Mouse (Mus musculus) myocyte (in vitro differentiated cells): Measurements from ENCODE around the gene Ercc1. TPM values are rescaled to one million over a fixed set of nuclear protein-coding genes. Genes with fewer than 3 reads are reported as not detected.
A peak's percentile ranks its signal among the peaks of the same experiment; 100 is the strongest.

Source experiments
- H3K27me3 ChIP-seq: one replicate; pipeline ENCODE4 v1.6.1; 2011; ENCODE audit not compliant: control insufficient read depth, insufficient read depth, insufficient read length
- H3K36me3 ChIP-seq: one replicate; pipeline ENCODE4 v1.6.1; 2011; ENCODE audit not compliant: control insufficient read depth, insufficient read depth
- H3K4me2 ChIP-seq: one replicate; pipeline ENCODE4 v1.6.1; 2011; ENCODE audit warnings: low read depth, control low read depth
- H3K4me3 ChIP-seq: one replicate; pipeline ENCODE4 v1.5.1; 2011; ENCODE audit warnings: mild to moderate bottlenecking, control low read depth, moderate library complexity
- H3K79me2 ChIP-seq: one replicate; pipeline ENCODE4 v1.6.1; 2011; ENCODE audit not compliant: control insufficient read depth, insufficient read depth
- H3ac ChIP-seq: one replicate; pipeline ENCODE4 v1.6.1; 2011; ENCODE audit not compliant: control insufficient read depth, insufficient read length
- CEBPB ChIP-seq: IDR thresholded peaks from 2 replicates; pipeline ENCODE4 v1.6.1; 2011; ENCODE audit warnings: mild to moderate bottlenecking, moderate library complexity; ENCODE audit not compliant: poor library complexity, insufficient read depth, severe bottlenecking
- E2F4 ChIP-seq: IDR thresholded peaks from one replicate; pipeline ENCODE4 v1.6.1; 2011; ENCODE audit warnings: mild to moderate bottlenecking, control low read depth, moderate library complexity; ENCODE audit not compliant: insufficient read depth
- MAX ChIP-seq: IDR thresholded peaks from one replicate; pipeline ENCODE4 v1.6.1; 2011; ENCODE audit warnings: low read depth, mild to moderate bottlenecking, control low read depth
- MYOD1 ChIP-seq, 3 experiments: IDR thresholded peaks; one replicate each; pipeline ENCODE4 v1.6.1; 2011; ENCODE audit warnings: control low read depth in 2 of 3, low read depth in 2 of 3, mild to moderate bottlenecking in 2 of 3, moderate library complexity in 1 of 3; ENCODE audit not compliant: insufficient read length in 2 of 3, control insufficient read depth in 1 of 3
- MYOG ChIP-seq, 3 experiments: IDR thresholded peaks; one replicate each; pipeline ENCODE4 v1.6.1; 2011; ENCODE audit warnings: control low read depth in 2 of 3, low read depth in 2 of 3, mild to moderate bottlenecking in 2 of 3; ENCODE audit not compliant: insufficient read length in 2 of 3, control insufficient read depth in 1 of 3, insufficient read depth in 1 of 3
- POLR2A ChIP-seq: IDR thresholded peaks from one replicate; pipeline ENCODE4 v1.6.1; 2011; ENCODE audit warnings: low read depth, mild to moderate bottlenecking, control low read depth, moderate library complexity; ENCODE audit not compliant: insufficient read length
- POLR2AphosphoS2 ChIP-seq: IDR thresholded peaks from one replicate; pipeline ENCODE4 v1.6.1; 2011; ENCODE audit warnings: low read depth, control low read depth; ENCODE audit not compliant: insufficient read length
- REST ChIP-seq: IDR thresholded peaks from one replicate; pipeline ENCODE4 v1.6.1; 2011; ENCODE audit warnings: mild to moderate bottlenecking, control low read depth, moderate library complexity; ENCODE audit not compliant: insufficient read depth, insufficient read length
- SRF ChIP-seq: IDR thresholded peaks from one replicate; pipeline ENCODE4 v1.6.1; 2011; ENCODE audit warnings: low read depth; ENCODE audit not compliant: control insufficient read depth, insufficient read length
- TCF12 ChIP-seq: IDR thresholded peaks from one replicate; pipeline ENCODE4 v1.6.1; 2011; ENCODE audit warnings: mild to moderate bottlenecking, control low read depth; ENCODE audit not compliant: poor library complexity, insufficient read depth, severe bottlenecking
- TCF3 ChIP-seq: IDR thresholded peaks from one replicate; pipeline ENCODE4 v1.6.1; 2011; ENCODE audit warnings: low read depth, control low read depth; ENCODE audit not compliant: insufficient read length
- USF1 ChIP-seq: IDR thresholded peaks from one replicate; pipeline ENCODE4 v1.6.1; 2011; ENCODE audit warnings: low read depth, mild to moderate bottlenecking, control low read depth, moderate library complexity
- polyA plus RNA-seq: library from polyadenylated mRNA; unstranded; fragments of >200 nt; fragmentation: generic; extraction: Trizol; gene quantifications from one replicate; pipeline ENCODE4 v1.2.1, GENCODE M21; 2012; ENCODE audit warnings: missing spikeins

The Ercc1 gene
- polyA plus RNA-seq, 1 experiment = 83.1 TPM

- no peaks in the 10 kb centered on the region for H3K27me3 ChIP-seq
- TF ChIP-seq CEBPB = no peak
- TF ChIP-seq E2F4 = no peak
- TF ChIP-seq TCF3 = no peak
- no peak for TF ChIP-seq MYOG (IDR thresholded peaks at IDR 0.05; ENCODE audit: control insufficient read depth in 1 of 3, insufficient read depth in 1 of 3, insufficient read length in 2 of 3, low read depth in 2 of 3)
- no peak for TF ChIP-seq POLR2A
- TF ChIP-seq POLR2AphosphoS2 = no peak
- TF ChIP-seq USF1 = no peak
- no peak for TF ChIP-seq REST
- no peak for TF ChIP-seq MAX
- TF ChIP-seq TCF12 = no peak
- no peak for TF ChIP-seq SRF
- TF ChIP-seq MYOD1 (IDR thresholded peaks at IDR 0.05; ENCODE audit: control insufficient read depth in 1 of 3, insufficient read length in 2 of 3, low read depth in 2 of 3) = no peak
- H3ac ChIP-seq = no peak overlapping the region
These were observed 32.6 kb upstream of the Ercc1 start for GRCm38 (mm10) chr7:19311991-19312390.

GRCm38 (mm10) chr7:19314033-19314432, 30.5 kb upstream of the Ercc1 start:
- Histone ChIP-seq H3K4me3 (no peak overlapping the region), H3ac (no peak overlapping the region), H3K27me3 (no peaks in the 10 kb centered on the region), H3K36me3 (no peaks in the 10 kb centered on the region), H3K79me2 (no peaks in the 10 kb centered on the region), H3K4me2 (no peak overlapping the region)
- no peak for TF ChIP-seq MYOG (IDR thresholded peaks at IDR 0.05; ENCODE audit: control insufficient read depth in 1 of 3, insufficient read depth in 1 of 3, insufficient read length in 2 of 3, low read depth in 2 of 3)
- TF ChIP-seq TCF12 = no peak
- TF ChIP-seq REST = no peak
- TF ChIP-seq POLR2A = no peak
- TF ChIP-seq E2F4 = no peak
- no peak for TF ChIP-seq USF1
- TF ChIP-seq MAX = no peak

More at GRCm38 (mm10) chr7:19311991-19312390, 32.6 kb upstream of the Ercc1 start:
- no peaks in the 10 kb centered on the region for H3K79me2 ChIP-seq
- H3K36me3 ChIP-seq = no peaks in the 10 kb centered on the region
- H3K4me2 ChIP-seq = no peak overlapping the region
- no peak overlapping the region for H3K4me3 ChIP-seq

GRCm38 (mm10) chr7:19316451-19317161, 28.0 kb upstream of the Ercc1 start:
- no peak for TF ChIP-seq MAX
- peak; percentile 65 for TF ChIP-seq USF1
- TF ChIP-seq MYOD1 (IDR thresholded peaks at IDR 0.05; ENCODE audit: control insufficient read depth in 1 of 3, insufficient read length in 2 of 3, low read depth in 2 of 3) = peak in 1 of 3 experiments; percentile 16
- Histone ChIP-seq H3K36me3 (no peaks in the 10 kb centered on the region), H3ac (no peak overlapping the region), H3K79me2 (no peaks in the 10 kb centered on the region), H3K27me3 (no peaks in the 10 kb centered on the region), H3K4me3 (no peak overlapping the region), H3K4me2 (peak overlapping the region; percentile 62)

- Histone ChIP-seq H3K79me2 (no peaks in the 10 kb centered on the region), H3K4me3 (no peak overlapping the region), H3K4me2 (no peak overlapping the region), H3K27me3 (no peaks in the 10 kb centered on the region), H3K36me3 (no peaks in the 10 kb centered on the region), H3ac (no peak overlapping the region)
- TF ChIP-seq TCF3 (no peak), E2F4 (no peak), MAX (no peak)
These were observed 26.4 kb upstream of the Ercc1 start for GRCm38 (mm10) chr7:19318201-19318600.

GRCm38 (mm10) chr7:19318676-19319075, 25.9 kb upstream of the Ercc1 start:
- Histone ChIP-seq H3ac (no peak overlapping the region), H3K79me2 (no peaks in the 10 kb centered on the region), H3K27me3 (no peaks in the 10 kb centered on the region), H3K4me3 (no peak overlapping the region), H3K36me3 (no peaks in the 10 kb centered on the region), H3K4me2 (no peak overlapping the region)
- TF ChIP-seq MYOD1 (IDR thresholded peaks at IDR 0.05; ENCODE audit: control insufficient read depth in 1 of 3, insufficient read length in 2 of 3, low read depth in 2 of 3) (no peak), MAX (no peak), SRF (no peak), CEBPB (no peak), POLR2AphosphoS2 (no peak), E2F4 (no peak), MYOG (IDR thresholded peaks at IDR 0.05; ENCODE audit: control insufficient read depth in 1 of 3, insufficient read depth in 1 of 3, insufficient read length in 2 of 3, low read depth in 2 of 3) (no peak), USF1 (no peak), TCF12 (no peak), POLR2A (no peak), REST (no peak), TCF3 (no peak)
